Mouse (Mus musculus): Measurements from ENCODE around the gene Mcpt2. TPM values are rescaled to one million over a fixed set of nuclear protein-coding genes. Genes with fewer than 3 reads are reported as not detected.
"Not testable (repeated sequence)": the region's sequence is repeated elsewhere in the genome, so short reads cannot be mapped to it uniquely, and the experiment has no call there.

Mcpt2 gene
- polyA plus RNA-seq (2015; fragmentation: Nextera tagmentation; extraction: Ambion mirVana), result not detected in 2 replicates

DNA sequence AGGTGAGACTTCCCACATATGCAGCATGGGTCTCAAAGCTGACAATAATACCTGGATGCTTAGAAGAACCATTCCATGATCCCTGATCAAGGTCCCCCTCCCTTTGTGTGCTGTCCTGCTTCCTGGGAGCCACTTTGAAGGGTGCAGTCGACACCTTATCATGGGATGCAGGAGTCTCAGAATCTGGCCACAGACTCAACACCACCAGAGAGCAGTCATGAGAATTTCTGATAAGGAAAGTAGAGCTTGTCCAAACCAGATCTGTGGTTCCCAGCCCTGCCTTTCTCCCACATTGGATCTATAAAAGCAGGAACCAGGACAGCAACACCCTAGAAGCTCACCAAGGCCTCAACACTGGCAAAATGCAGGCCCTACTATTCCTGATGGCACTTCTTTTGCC is at the start of gene Mcpt2:
Gene Mcpt2 (plus strand): TSS at position 250 of the 400 bp plus-strand sequence.
- 74% methylated on average over 1 of the region's 1 CpGs for WGBS
- ATAC-seq, H3K27ac ChIP-seq: not testable (repeated sequence)

DNA sequence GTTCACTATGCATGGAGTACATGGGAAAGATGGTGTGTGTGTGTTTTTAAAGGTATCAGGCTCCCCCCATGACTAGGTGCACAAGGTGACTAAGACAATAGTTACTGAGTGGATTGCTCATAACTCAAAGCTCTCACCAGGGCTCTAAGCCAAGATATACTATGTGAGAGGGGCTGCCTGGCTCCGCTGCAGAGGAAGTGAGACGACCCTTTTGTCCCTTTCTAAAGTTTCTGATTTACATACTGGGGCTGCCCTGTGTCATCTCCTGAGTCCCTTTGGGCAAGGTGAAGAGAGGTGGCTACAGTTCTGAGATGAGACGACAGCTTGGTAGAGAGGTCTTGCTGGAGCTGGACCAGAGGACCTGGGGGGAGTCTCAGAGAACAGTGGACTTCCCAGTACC is 28.7 kb upstream of the Mcpt2 start:
- WGBS, result 67% methylated on average over 3 of the region's 3 CpGs
- Histone ChIP-seq H3K27ac (no peak overlapping the region), H3K4me3 (replicated peaks) (no peak overlapping the region), H3K4me1 (replicated peaks) (no peaks in the 10 kb centered on the region), H3K9ac (replicated peaks) (no peak overlapping the region), H3K9me3 (no peaks in the 10 kb centered on the region; the same call in none of the 2 replicates), H3K36me3 (no peaks in the 10 kb centered on the region), H3K27me3 (no peaks in the 10 kb centered on the region), H3K4me2 (replicated peaks) (no peak overlapping the region)
- no peak for ATAC-seq

More for the DNA sequence above, at the start of gene Mcpt2:
- H3K9ac ChIP-seq (replicated peaks); H3K36me3 ChIP-seq; H3K9me3 ChIP-seq; H3K4me2 ChIP-seq (replicated peaks); H3K4me3 ChIP-seq (replicated peaks); H3K27me3 ChIP-seq; H3K4me1 ChIP-seq (replicated peaks): not testable (repeated sequence)

GRCm38 (mm10) chr14:56013924-56014323 is 27.9 kb upstream of the Mcpt2 start:
- no peak for ATAC-seq

GRCm38 (mm10) chr14:56017671-56018070 is 24.2 kb upstream of the Mcpt2 start, which contains the start of gene Mcpt1:
Gene Mcpt1 (plus strand): TSS chr14:56017971.
- not testable (repeated sequence) for H3K27me3 ChIP-seq; ATAC-seq; H3K4me3 ChIP-seq (replicated peaks); H3K9ac ChIP-seq (replicated peaks); H3K4me1 ChIP-seq (replicated peaks); H3K4me2 ChIP-seq (replicated peaks); H3K9me3 ChIP-seq; H3K36me3 ChIP-seq; H3K27ac ChIP-seq
- 86% methylated on average over 3 of the region's 3 CpGs for WGBS

More at GRCm38 (mm10) chr14:56013924-56014323, 27.9 kb upstream of the Mcpt2 start:
- no peak overlapping the region for H3K4me3 ChIP-seq (replicated peaks)
- H3K9ac ChIP-seq (replicated peaks), result no peak overlapping the region
- no peaks in the 10 kb centered on the region for H3K27me3 ChIP-seq
- 93% methylated on average over 2 of the region's 2 CpGs for WGBS
- H3K4me2 ChIP-seq (replicated peaks), result no peak overlapping the region
- H3K36me3 ChIP-seq, result no peaks in the 10 kb centered on the region
- no peak overlapping the region for H3K27ac ChIP-seq
- H3K9me3 ChIP-seq, result no peaks in the 10 kb centered on the region; the same call in 1 of the 2 replicates
- H3K4me1 ChIP-seq (replicated peaks), result no peaks in the 10 kb centered on the region

GRCm38 (mm10) chr14:56019446-56019845 is 22.4 kb upstream of the Mcpt2 start:
- Histone ChIP-seq H3K4me3 (replicated peaks) (no peak overlapping the region), H3K9ac (replicated peaks) (no peak overlapping the region), H3K36me3 (no peaks in the 10 kb centered on the region), H3K27me3 (no peaks in the 10 kb centered on the region), H3K27ac (no peak overlapping the region), H3K4me2 (replicated peaks) (no peak overlapping the region), H3K4me1 (replicated peaks) (no peaks in the 10 kb centered on the region), H3K9me3 (no peaks in the 10 kb centered on the region; the same call in 1 of the 2 replicates)
- 93% methylated on average over 1 of the region's 1 CpGs for WGBS
- no peak for ATAC-seq

DNA sequence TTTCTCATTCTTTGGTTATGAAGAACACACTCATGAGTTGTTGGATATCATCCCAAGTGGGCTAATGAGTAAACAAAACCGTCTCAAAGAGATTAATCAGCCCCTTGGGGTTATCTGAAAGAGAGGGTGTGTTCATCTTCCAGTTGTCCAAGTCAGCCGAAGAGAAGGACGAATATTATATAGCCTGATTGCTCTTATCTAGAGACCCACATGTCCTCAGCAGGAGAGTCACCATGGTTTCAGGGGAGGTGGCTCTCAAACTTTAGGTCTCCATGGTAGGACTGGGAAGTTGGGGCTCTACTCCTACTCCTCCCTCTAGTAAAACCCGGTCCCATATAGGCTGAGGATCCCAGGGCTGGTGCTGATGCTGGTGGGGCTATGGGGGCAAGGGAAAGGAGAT is 20.5 kb upstream of the Mcpt2 start:
- H3K9me3 ChIP-seq; H3K9ac ChIP-seq (replicated peaks); H3K4me1 ChIP-seq (replicated peaks); H3K27me3 ChIP-seq; H3K36me3 ChIP-seq; H3K4me3 ChIP-seq (replicated peaks); H3K27ac ChIP-seq; H3K4me2 ChIP-seq (replicated peaks); ATAC-seq: not testable (repeated sequence)
- 83% methylated on average over 4 of the region's 4 CpGs for WGBS

- H3K4me1 ChIP-seq (replicated peaks); H3K4me2 ChIP-seq (replicated peaks); H3K27me3 ChIP-seq; H3K9ac ChIP-seq (replicated peaks); H3K27ac ChIP-seq; ATAC-seq; H3K4me3 ChIP-seq (replicated peaks); H3K36me3 ChIP-seq; H3K9me3 ChIP-seq: not testable (repeated sequence)
- WGBS, result 83% methylated on average over 3 of the region's 3 CpGs
Observed at GRCm38 (mm10) chr14:56030395-56030794, 11.4 kb upstream of the Mcpt2 start, which contains the start of gene Mcpt9. Gene Mcpt9 (minus strand): TSS chr14:56030495.

- H3K36me3 ChIP-seq, result no peaks in the 10 kb centered on the region
- 90% methylated on average over 2 of the region's 2 CpGs for WGBS
- no peaks in the 10 kb centered on the region for H3K27me3 ChIP-seq
- H3K9me3 ChIP-seq, result no peaks in the 10 kb centered on the region
- ATAC-seq, result no peak
- H3K4me3 ChIP-seq (replicated peaks), result no peak overlapping the region
- H3K27ac ChIP-seq, result no peak overlapping the region
- H3K9ac ChIP-seq (replicated peaks), result no peak overlapping the region
- H3K4me2 ChIP-seq (replicated peaks), result no peak overlapping the region
- H3K4me1 ChIP-seq (replicated peaks), result no peaks in the 10 kb centered on the region
Observed at GRCm38 (mm10) chr14:56034433-56034832, 7.4 kb upstream of the Mcpt2 start.

DNA sequence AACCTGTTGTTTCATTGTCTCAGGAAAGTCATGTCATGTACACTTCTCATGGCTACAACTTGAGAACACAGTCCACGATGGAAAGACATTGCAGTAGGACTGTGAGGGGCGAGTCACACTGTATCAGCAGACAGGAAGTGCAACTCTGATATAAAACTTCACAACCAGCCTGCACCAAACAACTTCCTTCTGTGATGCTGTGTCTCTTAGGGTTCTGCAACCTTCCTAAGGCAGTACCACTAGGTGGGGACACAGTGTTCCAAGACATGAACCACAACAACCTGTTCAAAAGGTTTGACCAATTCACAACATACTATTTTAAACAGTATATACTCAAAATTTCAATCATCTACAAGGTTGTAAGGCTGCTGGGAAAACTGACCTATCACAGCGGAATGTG is 13.6 kb downstream of the Mcpt2 start:
- Histone ChIP-seq H3K4me2 (replicated peaks) (no peak overlapping the region), H3K27ac (no peak overlapping the region), H3K9ac (replicated peaks) (no peak overlapping the region), H3K36me3 (no peaks in the 10 kb centered on the region), H3K4me3 (replicated peaks) (no peak overlapping the region), H3K27me3 (no peaks in the 10 kb centered on the region), H3K9me3 (no peaks in the 10 kb centered on the region), H3K4me1 (replicated peaks) (no peaks in the 10 kb centered on the region)
- no peak for ATAC-seq
- WGBS, result 86% methylated on average over 3 of the region's 3 CpGs

DNA sequence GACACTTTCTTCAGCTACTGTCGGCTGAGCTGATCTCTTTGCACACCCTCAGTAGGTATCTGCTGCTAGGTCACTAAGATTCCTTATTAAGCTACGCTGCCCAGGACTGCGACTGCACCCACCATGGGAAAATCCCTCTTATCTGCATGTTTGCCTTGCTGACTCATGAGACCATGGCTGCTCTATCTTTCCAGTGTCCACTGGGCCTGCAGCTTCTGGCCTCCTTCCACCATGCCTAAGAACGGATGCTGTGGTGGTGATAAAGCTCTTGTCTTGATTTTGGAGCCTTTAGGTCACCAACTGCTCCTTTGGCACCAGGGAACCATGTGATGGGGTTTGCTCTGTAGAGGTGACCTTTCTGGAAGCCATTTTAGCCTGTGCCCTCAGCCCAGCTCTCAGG is 15.9 kb downstream of the Mcpt2 start:
- H3K4me3 ChIP-seq (replicated peaks), result no peak overlapping the region
- no peak for ATAC-seq
- no peaks in the 10 kb centered on the region for H3K27me3 ChIP-seq
- no peaks in the 10 kb centered on the region for H3K36me3 ChIP-seq
- 88% methylated on average over 4 of the region's 4 CpGs for WGBS
- H3K27ac ChIP-seq, result no peak overlapping the region
- H3K4me1 ChIP-seq (replicated peaks), result no peaks in the 10 kb centered on the region
- no peak overlapping the region for H3K4me2 ChIP-seq (replicated peaks)
- H3K9ac ChIP-seq (replicated peaks), result no peak overlapping the region
- H3K9me3 ChIP-seq, result no peaks in the 10 kb centered on the region

DNA sequence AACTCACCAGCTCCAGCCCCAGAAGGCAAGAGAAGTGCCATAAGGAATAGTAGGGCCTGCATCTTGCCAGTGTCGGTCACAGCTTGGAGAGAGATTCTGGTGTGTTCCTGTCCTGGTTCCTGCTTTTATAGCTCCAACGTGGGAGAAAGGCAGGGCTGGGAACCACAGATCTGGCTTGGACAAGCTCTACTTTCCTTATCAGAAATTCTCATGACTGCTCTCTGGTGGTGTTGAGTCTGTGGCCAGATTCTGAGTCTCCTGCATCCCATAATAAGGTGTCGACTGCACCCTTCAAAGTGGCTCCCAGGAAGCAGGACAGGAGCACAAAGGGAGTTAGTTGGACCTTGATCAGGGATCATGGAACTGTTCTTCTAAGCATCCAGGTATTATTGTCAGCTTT is 20.4 kb downstream of the Mcpt2 start, which contains the start of gene Mcpt4:
Gene Mcpt4 (minus strand): TSS at position 101 of the 400 bp plus-strand sequence.
- not testable (repeated sequence) for H3K4me3 ChIP-seq (replicated peaks); H3K4me1 ChIP-seq (replicated peaks); H3K27ac ChIP-seq; H3K4me2 ChIP-seq (replicated peaks); H3K36me3 ChIP-seq; H3K27me3 ChIP-seq; H3K9ac ChIP-seq (replicated peaks); H3K9me3 ChIP-seq; ATAC-seq
- WGBS, result 85% methylated on average over 3 of the region's 3 CpGs

GRCm38 (mm10) chr14:56082016-56082415 is 40.2 kb downstream of the Mcpt2 start:
- no peak for ATAC-seq
- H3K4me3 ChIP-seq (replicated peaks), result no peak overlapping the region
- no peak overlapping the region for H3K4me2 ChIP-seq (replicated peaks)
- no peaks in the 10 kb centered on the region for H3K9me3 ChIP-seq
- H3K9ac ChIP-seq (replicated peaks), result no peak overlapping the region
- no peaks in the 10 kb centered on the region for H3K27me3 ChIP-seq
- no peak overlapping the region for H3K27ac ChIP-seq
- no peaks in the 10 kb centered on the region for H3K4me1 ChIP-seq (replicated peaks)
- H3K36me3 ChIP-seq, result no peaks in the 10 kb centered on the region
- 81% methylated on average over 4 of the region's 4 CpGs for WGBS

DNA sequence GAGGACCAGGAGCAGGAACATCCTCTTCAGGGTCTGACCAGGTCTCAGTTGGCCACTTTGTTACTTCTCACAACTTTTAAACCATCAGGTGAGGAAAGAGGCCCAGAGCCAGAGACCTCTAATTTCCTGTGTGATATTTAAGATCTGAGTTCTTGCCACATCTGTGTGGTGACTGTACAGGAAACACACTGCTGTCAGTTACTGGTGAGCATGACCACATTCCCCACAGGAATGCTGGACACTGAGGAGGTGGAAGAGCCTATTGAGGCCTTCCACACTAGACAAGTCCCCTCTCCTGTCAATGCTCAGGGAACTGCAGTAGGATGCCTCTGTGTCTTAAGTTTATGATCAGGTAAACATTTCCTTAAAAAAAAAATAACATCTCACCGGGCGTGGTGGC is 43.3 kb downstream of the Mcpt2 start, which contains the start of gene Mcpt8:
Gene Mcpt8 (minus strand): TSS at position 107 of the 400 bp plus-strand sequence.
- H3K4me2 ChIP-seq (replicated peaks), result no peak within 1 kb of the TSS
- no peak within 1 kb of the TSS for H3K9ac ChIP-seq (replicated peaks)
- H3K9me3 ChIP-seq, result no peaks in the 10 kb centered on the region
- H3K36me3 ChIP-seq, result no peaks in the 10 kb centered on the region
- no peak for ATAC-seq
- H3K4me3 ChIP-seq (replicated peaks), result no peak within 1 kb of the TSS
- no peaks in the 10 kb centered on the region for H3K27me3 ChIP-seq
- no peak within 1 kb of the TSS for H3K27ac ChIP-seq
- no peaks in the 10 kb centered on the region for H3K4me1 ChIP-seq (replicated peaks)
- WGBS, result 98% methylated on average over 2 of the region's 2 CpGs

All from midbrain, embryonic 13.5 days (tissue).